Mouse (Mus musculus): ENCODE results near the gene Dpt. TPM values are rescaled to one million over a fixed set of nuclear protein-coding genes. Genes with fewer than 3 reads are reported as not detected.
A peak's percentile ranks its signal among the peaks of the same experiment; 100 is the strongest.
"Not testable (repeated sequence)": the region's sequence is repeated elsewhere in the genome, so short reads cannot be mapped to it uniquely, and the experiment has no call there.

Dpt gene
- polyA plus RNA-seq, 1 experiment from 2014 or later: 1.5 TPM

DNA sequence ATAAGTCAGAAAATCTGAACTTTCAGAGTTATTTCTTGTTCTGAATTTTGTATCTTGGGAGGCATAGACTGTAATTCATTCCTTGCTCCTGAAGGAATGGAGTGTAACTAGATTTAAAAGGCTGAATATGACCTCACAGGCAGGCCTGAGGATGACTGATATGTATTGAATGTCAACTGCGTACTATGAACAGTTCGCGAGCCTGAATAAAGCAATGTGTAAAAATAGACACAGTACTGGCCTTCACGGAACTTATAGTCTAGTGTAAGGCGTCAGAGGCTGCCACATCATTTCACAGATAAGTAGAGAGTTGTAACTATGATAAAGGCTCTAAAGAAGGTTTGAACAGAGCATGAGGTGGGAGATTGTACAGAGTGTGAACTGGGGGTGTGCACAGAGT is 10.3 kb upstream of the Dpt start:
- Histone ChIP-seq H3K9me3 (replicated peaks; ENCODE audit: control insufficient read depth, low read length) (no peaks in the 10 kb centered on the region), H3K4me2 (ENCODE audit: low read depth, low read length) (no peak overlapping the region), H3K9ac (ENCODE audit: low read depth, low read length) (no peak overlapping the region), H3K27ac (ENCODE audit: low read length) (no peak overlapping the region), H3K27me3 (ENCODE audit: control insufficient read depth, insufficient read depth, low read depth, low read length) (no peaks in the 10 kb centered on the region), H3K4me1 (ENCODE audit: control insufficient read depth, low read depth, low read length) (no peaks in the 10 kb centered on the region), H3K4me3 (ENCODE audit: low read depth, low read length) (no peak overlapping the region), H3K36me3 (ENCODE audit: control insufficient read depth, insufficient read depth) (no peaks in the 10 kb centered on the region)
- 59% methylated on average over 5 of the region's 5 CpGs for WGBS (ENCODE audit: insufficient replicate concordance)
- ATAC-seq (ENCODE audit: low read depth): no peak

DNA sequence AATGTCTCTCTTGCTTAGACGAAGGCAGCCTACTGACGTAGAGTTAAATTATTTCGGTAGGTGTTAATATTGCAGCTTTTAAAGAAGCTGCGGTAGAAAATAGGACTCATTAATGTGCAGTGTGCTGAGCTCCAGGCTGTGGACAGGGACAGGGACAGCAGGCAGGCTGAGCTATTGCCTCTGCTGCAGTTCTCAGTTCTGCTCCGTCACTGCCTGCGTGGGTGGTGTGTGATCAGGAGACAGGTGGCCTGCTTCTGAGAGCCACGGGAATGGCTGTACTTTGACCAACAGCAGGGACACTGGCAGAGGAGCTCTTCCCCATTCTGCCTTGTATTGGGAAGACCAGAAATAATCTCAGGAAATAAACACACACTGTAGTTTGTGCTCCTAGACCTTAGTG is 8.7 kb upstream of the Dpt start:
- WGBS (ENCODE audit: insufficient replicate concordance): 63% methylated on average over 7 of the region's 7 CpGs
- peak overlapping the region; percentile 65 for H3K27ac ChIP-seq (ENCODE audit: low read length)

DNA sequence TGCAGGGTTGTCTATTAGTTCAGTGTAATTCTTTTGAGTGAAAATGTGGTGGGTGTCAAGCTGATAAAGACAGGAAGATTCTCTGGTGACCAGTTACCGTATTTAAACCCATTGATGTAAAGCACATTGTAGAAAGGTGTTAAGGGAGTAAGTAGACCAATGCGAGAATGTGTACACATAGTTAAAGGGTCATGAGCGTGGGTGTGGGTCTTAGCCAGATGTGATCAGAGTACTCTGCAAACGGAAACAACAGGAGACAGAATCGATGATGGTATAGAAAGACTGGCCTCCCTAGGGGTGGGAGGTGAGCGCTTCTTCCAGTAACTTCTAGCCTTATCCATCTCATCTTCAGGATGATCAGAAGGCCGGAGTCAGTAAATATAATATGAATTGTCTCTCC is 8.2 kb upstream of the Dpt start:
- Histone ChIP-seq H3K4me2 (ENCODE audit: low read depth, low read length) (no peak overlapping the region), H3K9ac (ENCODE audit: low read depth, low read length) (no peak overlapping the region), H3K4me3 (ENCODE audit: low read depth, low read length) (no peak overlapping the region), H3K36me3 (ENCODE audit: control insufficient read depth, insufficient read depth) (no peaks in the 10 kb centered on the region), H3K27me3 (ENCODE audit: control insufficient read depth, insufficient read depth, low read depth, low read length) (no peaks in the 10 kb centered on the region), H3K9me3 (replicated peaks; ENCODE audit: control insufficient read depth, low read length) (no peaks in the 10 kb centered on the region), H3K4me1 (ENCODE audit: control insufficient read depth, low read depth, low read length) (no peaks in the 10 kb centered on the region), H3K27ac (ENCODE audit: low read length) (peak overlapping the region; percentile 65)
- peak; percentile 73 for ATAC-seq (ENCODE audit: low read depth)
- 64% methylated on average over 7 of the region's 7 CpGs for WGBS (ENCODE audit: insufficient replicate concordance)

More for the DNA sequence above, 8.7 kb upstream of the Dpt start:
- no peaks in the 10 kb centered on the region for H3K4me1 ChIP-seq (ENCODE audit: control insufficient read depth, low read depth, low read length)
- no peak overlapping the region for H3K4me3 ChIP-seq (ENCODE audit: low read depth, low read length)
- no peaks in the 10 kb centered on the region for H3K36me3 ChIP-seq (ENCODE audit: control insufficient read depth, insufficient read depth)
- no peak overlapping the region for H3K4me2 ChIP-seq (ENCODE audit: low read depth, low read length)
- no peaks in the 10 kb centered on the region for H3K9me3 ChIP-seq (replicated peaks; ENCODE audit: control insufficient read depth, low read length)
- H3K9ac ChIP-seq (ENCODE audit: low read depth, low read length): no peak overlapping the region
- peak; percentile 94 for ATAC-seq (ENCODE audit: low read depth)
- no peaks in the 10 kb centered on the region for H3K27me3 ChIP-seq (ENCODE audit: control insufficient read depth, insufficient read depth, low read depth, low read length)

DNA sequence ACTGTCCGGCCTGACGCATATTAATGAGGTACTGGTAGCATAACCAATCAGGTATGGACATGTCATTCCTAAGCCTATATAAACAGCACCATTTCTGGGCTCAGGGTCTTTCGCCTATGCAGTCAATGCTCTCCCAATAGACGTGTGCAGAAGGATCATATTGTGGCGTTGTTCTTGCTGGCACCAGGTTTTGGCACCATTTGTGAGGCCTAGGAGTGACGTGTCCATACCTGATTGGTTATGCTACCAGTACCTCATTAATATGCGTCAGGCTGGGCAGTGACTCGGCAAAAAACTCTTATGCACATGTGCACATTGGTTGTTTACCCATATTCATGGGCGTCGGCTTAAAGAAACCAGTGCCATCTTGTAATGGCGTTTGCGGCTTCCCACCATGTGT is 6.1 kb upstream of the Dpt start:
- H3K9ac ChIP-seq (ENCODE audit: low read depth, low read length); H3K27ac ChIP-seq (ENCODE audit: low read length); H3K4me2 ChIP-seq (ENCODE audit: low read depth, low read length); H3K36me3 ChIP-seq (ENCODE audit: control insufficient read depth, insufficient read depth); H3K4me1 ChIP-seq (ENCODE audit: control insufficient read depth, low read depth, low read length); H3K27me3 ChIP-seq (ENCODE audit: control insufficient read depth, insufficient read depth, low read depth, low read length); ATAC-seq (ENCODE audit: low read depth); H3K9me3 ChIP-seq (replicated peaks; ENCODE audit: control insufficient read depth, low read length); H3K4me3 ChIP-seq (ENCODE audit: low read depth, low read length): not testable (repeated sequence)
- WGBS (ENCODE audit: insufficient replicate concordance): 81% methylated on average over 12 of the region's 12 CpGs

DNA sequence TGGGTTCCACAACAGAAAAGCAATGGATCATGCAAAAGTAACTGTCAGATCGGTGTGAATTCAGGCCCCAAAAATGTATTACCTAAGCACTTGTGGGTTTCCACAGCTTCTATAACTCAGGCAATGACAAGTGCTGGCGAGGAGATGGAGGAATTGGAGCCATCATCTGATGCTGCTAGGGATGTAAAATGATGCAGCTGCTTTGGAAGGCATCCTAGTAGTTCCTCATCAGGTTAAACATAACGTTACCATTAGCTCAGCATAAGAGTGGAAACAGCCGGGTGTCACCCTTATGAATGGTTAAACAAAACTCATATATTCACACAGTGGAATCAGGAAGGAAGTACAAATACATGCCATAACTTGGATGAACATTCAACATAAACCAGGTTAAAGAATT is 3.4 kb upstream of the Dpt start:
- 43% methylated on average over 4 of the region's 4 CpGs for WGBS (ENCODE audit: insufficient replicate concordance)
- H3K4me2 ChIP-seq (ENCODE audit: low read depth, low read length): no peak overlapping the region
- no peaks in the 10 kb centered on the region for H3K9me3 ChIP-seq (replicated peaks; ENCODE audit: control insufficient read depth, low read length)
- no peaks in the 10 kb centered on the region for H3K4me1 ChIP-seq (ENCODE audit: control insufficient read depth, low read depth, low read length)
- H3K9ac ChIP-seq (ENCODE audit: low read depth, low read length): no peak overlapping the region
- no peaks in the 10 kb centered on the region for H3K27me3 ChIP-seq (ENCODE audit: control insufficient read depth, insufficient read depth, low read depth, low read length)
- no peak overlapping the region for H3K4me3 ChIP-seq (ENCODE audit: low read depth, low read length)
- H3K36me3 ChIP-seq (ENCODE audit: control insufficient read depth, insufficient read depth): no peaks in the 10 kb centered on the region
- no peak overlapping the region for H3K27ac ChIP-seq (ENCODE audit: low read length)
- no peak for ATAC-seq (ENCODE audit: low read depth)

DNA sequence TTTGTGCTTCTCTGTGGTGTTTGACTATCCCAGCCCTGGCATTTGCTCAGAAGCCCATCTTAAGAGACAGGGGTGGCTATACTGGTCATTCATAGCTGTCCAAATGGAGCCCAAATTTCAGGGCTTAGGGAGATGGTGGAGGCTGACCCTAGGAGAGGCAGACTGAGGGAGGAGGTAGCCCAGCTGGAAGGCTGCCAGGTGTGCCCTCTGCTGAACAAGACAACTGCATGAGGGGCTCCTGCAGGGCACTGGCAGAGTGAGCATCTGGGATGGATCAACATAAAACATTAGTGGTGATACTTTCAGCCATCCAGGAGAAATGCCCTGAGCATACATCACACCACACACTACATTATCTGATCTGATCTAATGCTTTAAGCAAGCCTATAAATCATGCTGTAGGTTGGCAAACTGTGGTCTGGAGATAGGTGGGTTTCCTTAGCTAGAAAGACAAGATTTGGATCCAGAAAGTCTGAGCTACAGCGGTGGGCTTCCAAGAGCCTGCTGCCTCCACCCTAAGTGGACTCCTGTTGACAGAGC is 1.4 kb downstream of the Dpt start:
- Histone ChIP-seq H3K36me3 (ENCODE audit: control insufficient read depth, insufficient read depth) (no peaks in the 10 kb centered on the region), H3K9me3 (replicated peaks; ENCODE audit: control insufficient read depth, low read length) (no peaks in the 10 kb centered on the region), H3K27me3 (ENCODE audit: control insufficient read depth, insufficient read depth, low read depth, low read length) (no peaks in the 10 kb centered on the region), H3K9ac (ENCODE audit: low read depth, low read length) (no peak overlapping the region), H3K4me2 (ENCODE audit: low read depth, low read length) (no peak overlapping the region), H3K4me1 (ENCODE audit: control insufficient read depth, low read depth, low read length) (no peaks in the 10 kb centered on the region), H3K27ac (ENCODE audit: low read length) (no peak overlapping the region), H3K4me3 (ENCODE audit: low read depth, low read length) (no peak overlapping the region)
- WGBS (ENCODE audit: insufficient replicate concordance): 54% methylated on average over 1 of the region's 1 CpGs
- no peak for ATAC-seq (ENCODE audit: low read depth)

DNA sequence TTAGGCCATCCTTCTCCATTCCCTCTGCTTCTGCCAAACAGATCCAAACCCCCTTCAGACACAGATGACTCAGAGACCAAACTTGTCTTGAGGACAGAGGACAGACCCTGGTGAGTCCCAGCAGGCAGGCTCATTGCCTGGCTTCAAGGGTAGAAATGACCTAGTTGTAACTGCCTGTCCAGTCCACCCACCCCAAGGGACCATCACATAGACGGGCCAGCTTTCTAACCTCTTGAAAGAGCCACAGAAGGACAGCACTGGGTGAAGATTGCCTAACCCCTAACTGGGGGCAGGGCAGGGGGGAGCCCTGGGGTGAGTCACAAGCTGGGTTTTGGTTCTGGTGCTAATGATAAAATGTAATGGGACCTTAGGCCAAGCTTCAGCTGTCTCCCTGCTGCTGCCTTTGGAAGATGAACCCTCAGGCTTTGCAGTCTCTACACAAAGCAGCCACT is 2.1 kb downstream of the Dpt start:
- H3K36me3 ChIP-seq (ENCODE audit: control insufficient read depth, insufficient read depth): no peaks in the 10 kb centered on the region
- WGBS (ENCODE audit: insufficient replicate concordance): 24% methylated on average over 1 of the region's 1 CpGs
- no peaks in the 10 kb centered on the region for H3K4me1 ChIP-seq (ENCODE audit: control insufficient read depth, low read depth, low read length)
- H3K4me3 ChIP-seq (ENCODE audit: low read depth, low read length): no peak overlapping the region
- H3K27me3 ChIP-seq (ENCODE audit: control insufficient read depth, insufficient read depth, low read depth, low read length): no peaks in the 10 kb centered on the region
- H3K9ac ChIP-seq (ENCODE audit: low read depth, low read length): no peak overlapping the region
- no peak overlapping the region for H3K27ac ChIP-seq (ENCODE audit: low read length)
- no peaks in the 10 kb centered on the region for H3K9me3 ChIP-seq (replicated peaks; ENCODE audit: control insufficient read depth, low read length)
- no peak for ATAC-seq (ENCODE audit: low read depth)
- H3K4me2 ChIP-seq (ENCODE audit: low read depth, low read length): no peak overlapping the region

DNA sequence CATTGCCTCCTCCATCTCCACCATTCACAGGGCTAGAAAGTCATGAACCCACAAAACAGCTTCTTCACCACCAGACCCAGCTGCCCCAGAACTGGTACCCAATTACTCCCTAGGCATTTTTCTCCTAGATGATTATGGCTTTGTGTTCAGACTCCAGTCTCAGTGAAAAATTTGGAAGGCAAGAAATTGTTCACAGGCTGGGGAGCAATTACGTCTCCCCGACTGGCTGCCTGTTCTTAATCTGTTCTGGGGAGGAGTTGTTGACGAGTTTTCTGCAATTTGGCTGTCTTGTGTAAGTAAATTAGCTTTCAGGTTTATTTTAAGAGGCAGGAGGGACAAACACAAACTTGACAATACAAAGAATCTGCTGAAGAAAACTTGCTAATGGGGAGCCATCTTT is 2.7 kb downstream of the Dpt start:
- Histone ChIP-seq H3K9me3 (replicated peaks; ENCODE audit: control insufficient read depth, low read length) (no peaks in the 10 kb centered on the region), H3K27me3 (ENCODE audit: control insufficient read depth, insufficient read depth, low read depth, low read length) (no peaks in the 10 kb centered on the region), H3K4me3 (ENCODE audit: low read depth, low read length) (no peak overlapping the region), H3K4me1 (ENCODE audit: control insufficient read depth, low read depth, low read length) (no peaks in the 10 kb centered on the region), H3K9ac (ENCODE audit: low read depth, low read length) (no peak overlapping the region), H3K27ac (ENCODE audit: low read length) (no peak overlapping the region), H3K36me3 (ENCODE audit: control insufficient read depth, insufficient read depth) (no peaks in the 10 kb centered on the region), H3K4me2 (ENCODE audit: low read depth, low read length) (no peak overlapping the region)
- ATAC-seq (ENCODE audit: low read depth): no peak
- 60% methylated on average over 3 of the region's 3 CpGs for WGBS (ENCODE audit: insufficient replicate concordance)

DNA sequence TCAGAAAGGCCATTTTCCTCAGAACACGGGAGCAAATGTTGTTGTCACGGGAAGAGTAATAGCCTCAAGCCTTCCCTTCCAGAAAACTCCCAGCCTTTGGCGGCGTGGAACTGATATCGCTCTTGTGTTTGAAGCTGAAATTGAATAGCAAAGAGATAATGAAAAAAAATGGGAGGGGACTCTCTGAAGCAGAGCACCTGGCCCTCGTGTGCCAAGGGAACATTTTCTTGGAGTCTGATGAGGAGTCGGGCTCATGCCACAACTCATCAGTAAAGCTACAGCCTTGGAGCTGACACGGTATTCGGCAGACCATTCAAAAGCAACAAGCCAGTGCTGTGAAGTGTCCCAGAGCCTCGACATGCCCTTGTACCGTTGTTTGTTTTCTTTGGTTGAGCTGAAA is 7.8 kb downstream of the Dpt start:
- H3K9me3 ChIP-seq (replicated peaks; ENCODE audit: control insufficient read depth, low read length): no peaks in the 10 kb centered on the region
- 55% methylated on average over 11 of the region's 11 CpGs for WGBS (ENCODE audit: insufficient replicate concordance)
- H3K9ac ChIP-seq (ENCODE audit: low read depth, low read length): no peak overlapping the region
- no peaks in the 10 kb centered on the region for H3K27me3 ChIP-seq (ENCODE audit: control insufficient read depth, insufficient read depth, low read depth, low read length)
- H3K36me3 ChIP-seq (ENCODE audit: control insufficient read depth, insufficient read depth): no peaks in the 10 kb centered on the region
- no peak overlapping the region for H3K4me3 ChIP-seq (ENCODE audit: low read depth, low read length)
- H3K4me2 ChIP-seq (ENCODE audit: low read depth, low read length): no peak overlapping the region
- no peak for ATAC-seq (ENCODE audit: low read depth)
- no peak overlapping the region for H3K27ac ChIP-seq (ENCODE audit: low read length)
- no peaks in the 10 kb centered on the region for H3K4me1 ChIP-seq (ENCODE audit: control insufficient read depth, low read depth, low read length)

Measured in liver, embryonic 16.5 days (tissue).